17 mouse cellular contexts compared by ENCODE assay signal in genomic region chr9:113305761-113306160, GRCm38 (mm10).
DNase-seq lines count a peak whose midpoint lies in the region; ATAC-seq and TF ChIP-seq lines count a peak whose summit lies in the region.
"Had no signal": no experiment of that assay in that cellular context is flagged by ENCODE, and none has a peak within 500 bp of the region (broad histone marks: within the 10 kb centered on the region; RNA-seq: fewer than 3 reads in every experiment).

No protein-coding gene starts in this region.

- H3K4me1 ChIP-seq in forebrain, postnatal 0 days (ENCODE audit: insufficient read depth) = peaks cover 12% of the 10 kb centered on the region; the same call in 1 of the 2 replicates
- peaks cover 8% of the 10 kb centered on the region; the same call in 1 of the 2 replicates for H3K4me1 ChIP-seq in forebrain, embryonic 12.5 days
- H3K4me1 ChIP-seq in hindbrain, postnatal 0 days (ENCODE audit: insufficient read depth, low read length) = peaks cover 12% of the 10 kb centered on the region
- H3K4me1 ChIP-seq: limb, embryonic 10.5 days; liver, embryonic 12.5 days; lung, embryonic 15.5 days; neural tube, embryonic 15.5 days had no signal

- H3K4me3 ChIP-seq in forebrain, postnatal 0 days (ENCODE audit: low read depth, low read length) = no peak overlapping the region
- no peak overlapping the region for H3K4me3 ChIP-seq in forebrain, embryonic 12.5 days (replicated peaks)
- H3K4me3 ChIP-seq in hindbrain, postnatal 0 days (ENCODE audit: low read length) = no peak overlapping the region
- H3K4me3 ChIP-seq: heart, embryonic 13.5 days; limb, embryonic 10.5 days; liver, embryonic 12.5 days; lung, embryonic 15.5 days; neural tube, embryonic 15.5 days had no signal

- 0 out of 2 replicates have a peak overlapping the region, but pooled peaks have one; percentile 9 for H3K27ac ChIP-seq in forebrain, postnatal 0 days (ENCODE audit: low read depth, low read length)
- no peak overlapping the region for H3K27ac ChIP-seq in forebrain, embryonic 12.5 days
- no peak overlapping the region for H3K27ac ChIP-seq in hindbrain, postnatal 0 days
- H3K27ac ChIP-seq: heart, embryonic 13.5 days; limb, embryonic 10.5 days; liver, embryonic 12.5 days; lung, embryonic 15.5 days; neural tube, embryonic 15.5 days had no signal

- H3K36me3 ChIP-seq in forebrain, postnatal 0 days (ENCODE audit: insufficient read depth) = no peaks in the 10 kb centered on the region
- no peaks in the 10 kb centered on the region for H3K36me3 ChIP-seq in forebrain, embryonic 12.5 days (replicated peaks)
- no peaks in the 10 kb centered on the region for H3K36me3 ChIP-seq in hindbrain, postnatal 0 days (ENCODE audit: insufficient read depth, low read length)
- H3K36me3 ChIP-seq: heart, embryonic 13.5 days; limb, embryonic 10.5 days; liver, embryonic 12.5 days; lung, embryonic 15.5 days; neural tube, embryonic 15.5 days had no signal

- no peak overlapping the region for H3K4me2 ChIP-seq in forebrain, postnatal 0 days (ENCODE audit: low read depth)
- H3K4me2 ChIP-seq in forebrain, embryonic 12.5 days = no peak overlapping the region
- no peak overlapping the region for H3K4me2 ChIP-seq in hindbrain, postnatal 0 days (ENCODE audit: low read depth, low read length)
- H3K4me2 ChIP-seq: heart, embryonic 13.5 days; liver, embryonic 12.5 days; lung, embryonic 15.5 days; neural tube, embryonic 15.5 days had no signal

- WGBS in forebrain, postnatal 0 days = 17% methylated on average over 4 of the region's 4 CpGs
- 37% methylated on average over 4 of the region's 4 CpGs for WGBS in forebrain, embryonic 12.5 days
- WGBS in hindbrain, postnatal 0 days = 26% methylated on average over 4 of the region's 4 CpGs

- no peak overlapping the region for H3K9ac ChIP-seq in forebrain, postnatal 0 days
- H3K9ac ChIP-seq in forebrain, embryonic 12.5 days = no peak overlapping the region
- no peak overlapping the region for H3K9ac ChIP-seq in hindbrain, postnatal 0 days (replicated peaks; ENCODE audit: low read length)
- H3K9ac ChIP-seq: heart, embryonic 13.5 days; liver, embryonic 12.5 days; lung, embryonic 15.5 days; neural tube, embryonic 15.5 days had no signal

- TF ChIP-seq POLR2A in brain, embryonic 14.5 days (IDR thresholded peaks at IDR 0.05; ENCODE audit: borderline replicate concordance, extremely low read depth, insufficient read depth, insufficient read length, poor library complexity, severe bottlenecking) = no peak

- DNase-seq in forebrain, postnatal 0 days = no peak
- peak; percentile 31 to 53 for DNase-seq in left cerebral cortex, postnatal 36 days (ENCODE audit: low spot score in 2 of 2)
- DNase-seq in left cerebral cortex, postnatal 10 days (ENCODE audit: extremely low spot score in 1 of 2, low spot score in 2 of 2) = no peak
- DNase-seq in brain, embryonic 14.5 days (ENCODE audit: low read depth) = peak; percentile 55
- DNase-seq in hindbrain, postnatal 0 days (ENCODE audit: low spot score) = peak; percentile 66
- DNase-seq in T-cell, adult 2 months (ENCODE audit: low spot score) = no peak
- DNase-seq: adrenal gland, adult 2 months; kidney, adult 2 months; kidney, postnatal 4 days; retina, postnatal 1 day; thymus, postnatal 4 days had no signal

- no peak; the same call in 1 of the 2 replicates for TF ChIP-seq CTCF in forebrain, postnatal 0 days (IDR thresholded peaks at IDR 0.05; ENCODE audit: low read depth)
- no peak for TF ChIP-seq CTCF in brain, embryonic 14.5 days (IDR thresholded peaks at IDR 0.05; ENCODE audit: borderline replicate concordance, extremely low read depth, insufficient read depth, insufficient read length)
- TF ChIP-seq CTCF in hindbrain, postnatal 0 days (IDR thresholded peaks at IDR 0.05; ENCODE audit: low read depth) = peak; percentile 35; the same call in 1 of the 2 replicates

- no peaks in the 10 kb centered on the region for H3K27me3 ChIP-seq in forebrain, postnatal 0 days (ENCODE audit: insufficient read depth, low read length)
- H3K27me3 ChIP-seq in forebrain, embryonic 12.5 days = 0 out of 2 replicates have a peak, but pooled peaks cover 2% of the 10 kb centered on the region
- no peaks in the 10 kb centered on the region for H3K27me3 ChIP-seq in hindbrain, postnatal 0 days (ENCODE audit: insufficient read depth, low read length)
- H3K27me3 ChIP-seq: heart, embryonic 13.5 days; liver, embryonic 12.5 days; lung, embryonic 15.5 days; neural tube, embryonic 15.5 days had no signal

- intact Hi-C loops in left cerebral cortex, postnatal 36 days (cut with DNase I) = no loop called here
- intact Hi-C loops in left cerebral cortex, postnatal 10 days (cut with DNase I) = no loop called here

- ATAC-seq in forebrain, postnatal 0 days = peak; percentile 65
- ATAC-seq in forebrain, embryonic 12.5 days (ENCODE audit: low FRiP score) = no peak
- peak; percentile 87 for ATAC-seq in hindbrain, postnatal 0 days
- ATAC-seq: liver, embryonic 12.5 days had no signal

- H3K9me3 ChIP-seq in forebrain, postnatal 0 days (ENCODE audit: low read length) = no peaks in the 10 kb centered on the region
- H3K9me3 ChIP-seq in forebrain, embryonic 12.5 days = no peaks in the 10 kb centered on the region
- H3K9me3 ChIP-seq in hindbrain, postnatal 0 days (ENCODE audit: low read length) = no peaks in the 10 kb centered on the region
- H3K9me3 ChIP-seq: heart, embryonic 13.5 days; limb, embryonic 10.5 days; liver, embryonic 12.5 days; lung, embryonic 15.5 days; neural tube, embryonic 15.5 days had no signal

Comparison
In these comparisons a context has a peak if more than half of its experiments do, and no peak if none do; other contexts are left out.
1. DNase-seq: peak in left cerebral cortex, postnatal 36 days (2 of 2), brain, embryonic 14.5 days (single experiment) and hindbrain, postnatal 0 days (single experiment); none in forebrain, postnatal 0 days (single experiment), left cerebral cortex, postnatal 10 days (0 of 2) and T-cell, adult 2 months (single experiment).